Mouse (Mus musculus): ENCODE measurements around the gene Vmp1.

GRCm38 (mm10) chr11:86594188-86594876 lies 89.3 kb downstream of the Vmp1 start:
- no peak for TF ChIP-seq CTCF (IDR thresholded peaks at IDR 0.05; ENCODE audit: low read depth)
- TF ChIP-seq EP300 (optimal IDR thresholded peaks at IDR 0.05) = no peak

Measured in stomach, postnatal 0 days (tissue).